Mouse (Mus musculus): Measurements from ENCODE around the gene Coq7. TPM values are rescaled to one million over a fixed set of nuclear protein-coding genes. Genes with fewer than 3 reads are reported as not detected.

Gene Coq7
- total RNA-seq (2023) = 10 to 100 TPM in 1 of 2 experiments, 1 to 10 TPM in 1; 9.6 to 14.3 TPM

GRCm38 (mm10) chr7:118533178-118533578 is at the start of gene Coq7:
Gene Coq7, minus strand, starts transcription at chr7:118533356.

GRCm38 (mm10) chr7:118491431-118492147 is 41.6 kb downstream of the Coq7 start, which contains the start of gene Itpripl2:
Gene Itpripl2, minus strand, starts transcription at chr7:118491975.

Other genes starting within 250 kb of the Coq7 start
- gene Syt17, start 85.1 kb downstream of the Coq7 start, total RNA-seq (2023) = not detected
- 10 to 100 TPM; 36.3 to 41.2 TPM for gene Itpripl2, start 41.4 kb downstream of the Coq7 start, total RNA-seq (2023)
- under 1 TPM; 0.73 to 0.99 TPM for gene Tmc7, start 51.4 kb upstream of the Coq7 start, total RNA-seq (2023)
- not detected for gene Tmc5, start 63.9 kb upstream of the Coq7 start, total RNA-seq (2023)
- gene Gde1, start 172.4 kb upstream of the Coq7 start, total RNA-seq (2023) = 10 to 100 TPM; 29.1 to 34.6 TPM
- gene Ccp110, start 179.2 kb upstream of the Coq7 start, total RNA-seq (2023) = 10 to 100 TPM; 10.5 to 10.6 TPM
- gene Vps35l, start 206.9 kb upstream of the Coq7 start, total RNA-seq (2023) = 10 to 100 TPM; 45.1 to 47.0 TPM